Mouse (Mus musculus) bone marrow macrophage, adult 2 months (primary cell): ENCODE data around the gene Gm10715.
"Not testable (repeated sequence)": the region's sequence is repeated elsewhere in the genome, so short reads cannot be mapped to it uniquely, and the experiment has no call there.

Source experiments
- CTCF ChIP-seq: IDR thresholded peaks from 2 replicates; pipeline ENCODE4 v1.5.1; 2012; ENCODE audit warnings: low read depth, mild to moderate bottlenecking, low read length, moderate library complexity
- POLR2A ChIP-seq: IDR thresholded peaks from 2 replicates; pipeline ENCODE4 v1.6.1; 2012; ENCODE audit warnings: mild to moderate bottlenecking, low read depth, low read length, borderline replicate concordance

DNA sequence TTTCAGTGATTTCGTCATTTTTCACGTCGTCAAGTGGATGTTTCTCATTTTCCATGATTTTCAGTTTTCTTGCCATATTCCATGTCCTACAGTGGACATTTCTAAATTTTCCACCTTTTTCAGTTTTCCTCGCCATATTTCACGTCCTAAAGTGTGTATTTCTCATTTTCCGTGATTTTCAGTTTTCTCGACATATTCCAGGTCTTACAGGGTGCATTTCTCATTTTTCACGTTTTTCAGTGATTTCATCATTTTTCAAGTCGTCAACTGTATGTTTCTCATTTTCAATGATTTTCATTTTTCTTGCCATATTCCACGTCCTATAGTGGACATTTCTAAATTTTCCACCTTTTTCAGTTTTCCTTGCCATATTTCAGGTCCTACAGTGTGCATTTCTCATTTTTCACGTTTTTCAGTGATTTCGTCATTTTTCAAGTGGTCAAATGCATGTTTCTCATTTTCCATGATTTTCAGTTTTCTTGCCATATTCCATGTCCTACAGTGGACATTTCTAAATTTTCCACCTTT, 36.2 kb upstream of the Gm10715 start, which contains the start of gene Gm10722:
- not testable (repeated sequence) for TF ChIP-seq CTCF, POLR2A
